Mouse (Mus musculus) lung, postnatal 36 days (tissue): ENCODE measurements at regions not wholly inside any gene's neighbourhood (a gene's known extent, or its start where the extent isn't known, plus 50 kb on each side); places are given as distances from the start of the nearest gene placed in this dataset.

Experiments
- DNase-seq: peaks from one replicate; pipeline ENCODE4 v3.0.0; 2022; ENCODE audit warnings: mixed read lengths

- DNase-seq: no peak
Measured at GRCm38 (mm10) chr15:75326586-75326985, 58.4 kb downstream of the Ly6f start.

DNA sequence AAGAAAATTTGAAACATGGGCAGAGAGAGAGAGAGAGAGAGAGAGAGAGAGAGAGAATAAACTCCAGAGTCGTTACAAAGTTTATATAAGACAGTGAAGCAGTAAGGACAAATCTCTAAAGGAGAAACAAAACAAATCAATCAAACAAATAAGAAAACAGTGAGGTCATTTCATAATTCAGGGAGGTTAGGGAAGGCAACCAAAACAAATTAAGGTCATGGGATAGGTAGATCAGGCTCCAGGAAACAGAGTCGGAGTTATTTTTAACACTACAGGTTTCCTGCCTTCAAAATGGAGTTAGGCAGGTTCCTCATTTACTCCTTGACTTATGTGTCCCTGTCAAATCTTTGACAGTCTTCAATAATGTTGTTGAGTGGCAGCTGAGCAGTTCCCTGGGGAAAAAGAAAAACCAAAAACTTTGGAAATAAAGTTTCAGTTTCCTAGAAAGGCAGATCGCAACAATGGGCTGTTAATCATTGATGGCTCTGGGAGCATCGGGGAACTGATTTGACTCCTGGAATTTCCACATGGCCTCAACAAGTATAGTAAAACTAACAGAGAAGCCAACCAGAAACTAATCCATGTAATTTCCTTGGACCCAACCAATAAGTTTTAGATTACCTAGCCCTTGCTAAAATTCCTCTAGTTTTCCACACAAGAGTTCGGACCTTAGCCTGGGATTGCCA is 88.0 kb downstream of the Ly6f start:
- no peak for DNase-seq

DNA sequence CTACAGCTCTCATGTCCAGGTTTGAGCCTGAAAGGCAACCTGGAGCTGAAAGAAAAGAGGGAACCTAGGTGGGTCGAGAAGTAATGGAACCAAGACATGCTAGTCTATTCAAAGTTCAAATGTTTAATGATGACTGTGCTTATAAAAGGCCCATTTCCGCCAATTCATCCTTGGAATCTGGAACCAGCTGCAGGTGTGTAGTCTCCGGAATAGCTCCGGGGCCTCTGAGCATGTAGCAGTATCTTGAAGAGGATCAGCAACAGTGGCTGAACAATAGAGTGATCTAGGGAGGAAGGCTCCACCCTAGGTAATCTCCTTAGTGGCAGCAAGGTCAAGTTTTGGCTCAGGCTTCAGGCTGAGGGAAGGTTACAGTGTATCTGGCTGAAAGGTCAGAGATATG is 103.4 kb downstream of the Ly6f start:
- DNase-seq: no peak

DNA sequence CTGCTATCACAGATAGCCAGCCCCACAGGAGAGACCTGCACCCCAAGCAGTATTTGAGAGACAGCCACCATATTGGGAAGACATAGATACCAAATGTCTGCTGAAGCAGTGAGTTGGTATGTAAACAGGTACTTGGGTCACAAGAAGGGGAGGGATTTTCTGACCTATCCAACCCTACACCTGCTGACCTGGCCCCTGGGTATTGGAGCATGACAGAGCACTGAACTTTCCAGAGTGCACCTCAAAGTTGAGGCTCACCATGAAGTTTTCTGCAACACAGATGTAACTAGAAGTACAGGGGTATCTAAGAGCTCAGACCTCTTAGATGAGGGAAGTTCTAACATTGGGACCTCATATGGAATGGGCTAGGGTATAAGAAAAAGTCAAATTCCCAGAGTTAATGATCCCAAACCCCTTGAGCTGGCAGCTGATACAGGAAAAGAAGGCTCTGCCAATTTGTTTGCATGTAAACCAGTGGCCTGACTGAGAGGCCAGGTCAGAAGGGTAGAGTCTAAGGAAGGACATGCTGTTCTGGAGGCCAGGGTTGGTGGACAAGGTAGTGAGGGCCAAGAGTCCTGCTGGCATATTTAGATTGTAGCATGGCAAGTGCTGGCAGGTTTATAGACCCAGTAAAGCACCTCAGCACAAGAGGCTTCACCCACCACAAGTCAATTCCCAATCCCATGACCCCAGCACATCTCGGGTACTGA is 108.3 kb downstream of the Ly6f start:
- no peak for DNase-seq

DNA sequence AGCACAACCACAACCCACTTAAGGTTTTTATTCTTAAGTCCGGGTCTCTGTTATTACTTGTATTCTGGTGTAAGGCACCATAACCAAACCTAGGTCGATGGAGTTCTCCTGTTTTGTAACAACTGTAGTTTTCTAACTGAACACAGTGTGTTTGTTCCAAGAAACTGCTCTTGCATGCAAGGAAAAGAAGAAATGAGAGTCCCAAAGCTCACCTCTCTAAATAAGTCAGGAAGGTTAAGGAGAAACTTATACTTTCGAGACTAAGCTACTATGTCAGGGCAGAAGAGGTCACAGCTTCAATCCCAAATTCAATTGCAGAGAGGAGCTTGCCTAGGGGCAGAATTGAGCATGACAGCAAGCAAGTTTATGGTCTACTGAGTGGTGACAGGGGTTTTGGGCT is 109.9 kb downstream of the Ly6f start:
- no peak for DNase-seq

- no peak for DNase-seq
Measured at GRCm38 (mm10) chr15:75379867-75380266, 111.6 kb downstream of the Ly6f start.

- no peak for DNase-seq
Measured at GRCm38 (mm10) chr15:75382191-75382950, 114.2 kb downstream of the Ly6f start.

- peak; percentile 2 for DNase-seq
Measured at GRCm38 (mm10) chr15:75392924-75393464, 124.8 kb downstream of the Ly6f start.

DNA sequence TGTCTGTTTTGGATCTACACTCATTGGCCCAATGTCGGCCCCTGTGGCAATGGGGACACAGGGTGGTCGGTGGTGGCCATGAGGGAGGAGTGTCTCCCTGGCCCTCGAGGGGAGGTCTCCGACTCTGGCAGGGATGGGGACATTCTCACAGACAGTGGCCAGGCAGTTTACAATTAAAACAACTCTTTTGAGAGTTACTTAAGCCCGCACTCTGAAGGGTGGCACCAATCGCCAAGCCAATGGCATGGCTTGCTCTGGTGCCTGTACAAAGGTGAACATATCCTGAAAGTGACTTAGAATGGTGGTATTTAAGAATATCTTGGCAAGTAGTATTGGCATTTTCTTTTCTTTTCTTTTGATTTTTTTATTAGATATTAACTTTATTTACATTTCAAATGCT is 129.1 kb downstream of the Ly6f start:
- DNase-seq: no peak
